Mouse (Mus musculus): Measurements from ENCODE around the gene Fam169b. TPM values are rescaled to one million over a fixed set of nuclear protein-coding genes. Genes with fewer than 3 reads are reported as not detected.

Fam169b gene
- polyA plus RNA-seq, 1 experiment from 2014 or later, result 0.14 TPM

DNA sequence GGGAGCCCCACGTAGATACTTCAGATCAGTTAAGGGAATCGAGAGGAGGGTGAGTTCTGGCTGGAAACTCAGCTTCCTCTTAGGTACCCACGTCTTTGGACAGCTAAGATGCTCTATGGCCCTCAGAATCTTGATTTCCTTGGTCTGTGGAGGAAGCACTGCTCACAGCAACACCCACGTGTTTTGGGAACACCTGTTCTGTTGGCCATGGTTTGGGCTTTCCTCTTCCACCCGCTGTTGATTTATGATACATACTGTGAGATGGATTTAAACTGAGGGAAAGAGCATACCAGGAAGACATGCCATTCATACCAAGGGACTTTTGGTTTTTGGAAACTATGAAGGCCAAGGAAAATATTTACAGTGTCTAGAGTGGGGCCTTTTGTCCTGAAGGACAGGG, 38.8 kb downstream of the Fam169b start:
- no peak overlapping the region for H3K9ac ChIP-seq (replicated peaks)
- WGBS, result 83% methylated on average over 5 of the region's 5 CpGs
- H3K4me2 ChIP-seq, result no peak overlapping the region
- H3K4me3 ChIP-seq (replicated peaks), result no peak overlapping the region
- no peak overlapping the region for H3K27ac ChIP-seq (replicated peaks)
- no peaks in the 10 kb centered on the region for H3K9me3 ChIP-seq (replicated peaks)
- no peaks in the 10 kb centered on the region for H3K27me3 ChIP-seq (replicated peaks)
- H3K4me1 ChIP-seq, result no peaks in the 10 kb centered on the region
- no peaks in the 10 kb centered on the region for H3K36me3 ChIP-seq
- no peak for ATAC-seq (ENCODE audit: low FRiP score)

DNA sequence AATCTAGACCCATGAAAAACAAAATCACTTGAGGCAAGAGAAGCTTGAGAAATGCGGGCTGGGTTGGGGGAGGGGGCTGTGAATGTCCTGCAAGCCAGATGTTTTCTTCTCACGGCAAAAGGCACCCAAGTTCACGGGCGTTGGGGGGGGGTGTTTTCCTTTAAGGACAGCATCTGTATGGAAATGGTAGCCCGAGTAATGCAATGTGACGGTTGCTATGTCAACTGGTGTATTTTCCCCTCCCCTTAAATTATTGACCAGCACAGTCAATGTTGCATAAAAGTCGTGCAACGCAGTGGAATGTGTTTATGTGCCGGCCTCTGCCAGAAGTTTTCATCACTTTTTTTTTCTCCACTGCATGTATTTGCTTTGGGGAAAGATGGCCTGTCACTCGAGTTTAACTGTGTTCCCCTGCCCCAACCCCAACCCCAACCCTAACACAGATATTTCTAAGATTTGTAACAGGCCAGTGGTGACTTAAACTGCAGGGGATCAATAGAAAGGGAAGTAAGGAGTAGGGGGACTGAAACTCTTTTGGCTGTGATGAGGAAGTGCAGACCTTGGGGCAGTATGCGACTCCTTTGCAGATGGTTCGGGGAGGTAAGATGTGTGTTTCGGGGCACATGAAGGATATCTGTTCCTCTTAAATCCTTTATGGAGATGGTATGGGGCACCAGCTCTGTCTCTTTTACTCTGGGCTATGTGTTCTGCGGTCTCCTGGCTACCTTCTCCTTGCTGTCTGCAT, 39.6 kb downstream of the Fam169b start:
- WGBS, result 73% methylated on average over 14 of the region's 14 CpGs

DNA sequence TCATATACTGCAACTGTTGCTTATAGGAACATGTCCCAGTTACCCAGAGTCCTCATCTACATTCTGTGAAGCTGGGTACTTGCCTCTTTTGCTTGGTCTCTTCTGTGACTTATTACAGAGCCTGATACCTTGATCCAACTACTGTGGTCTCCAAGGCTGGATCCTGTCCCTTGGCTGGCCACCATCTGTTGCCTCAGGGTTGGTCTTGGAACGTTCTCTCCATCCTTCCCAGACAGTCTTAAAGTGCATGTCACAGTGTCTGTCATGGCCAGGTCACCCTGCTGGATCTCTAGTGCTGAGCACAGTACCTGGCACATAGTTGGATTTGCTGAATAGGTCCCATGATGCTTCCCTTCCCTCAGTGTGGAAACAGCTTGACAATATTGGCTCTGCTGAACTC, 40.6 kb downstream of the Fam169b start:
- no peaks in the 10 kb centered on the region for H3K27me3 ChIP-seq (replicated peaks)
- H3K9ac ChIP-seq (replicated peaks), result no peak overlapping the region
- no peak overlapping the region for H3K27ac ChIP-seq (replicated peaks)
- no peak for ATAC-seq (ENCODE audit: low FRiP score)
- no peaks in the 10 kb centered on the region for H3K4me1 ChIP-seq
- H3K4me3 ChIP-seq (replicated peaks), result no peak overlapping the region
- H3K36me3 ChIP-seq, result no peaks in the 10 kb centered on the region
- WGBS, result 91% methylated on average over 1 of the region's 1 CpGs
- no peaks in the 10 kb centered on the region for H3K9me3 ChIP-seq (replicated peaks)
- H3K4me2 ChIP-seq, result no peak overlapping the region

More for the DNA sequence above, 39.6 kb downstream of the Fam169b start:
- ATAC-seq (ENCODE audit: low FRiP score), result no peak
- Histone ChIP-seq H3K9ac (replicated peaks) (no peak overlapping the region), H3K4me2 (no peak overlapping the region), H3K4me1 (no peaks in the 10 kb centered on the region), H3K27me3 (replicated peaks) (no peaks in the 10 kb centered on the region), H3K36me3 (no peaks in the 10 kb centered on the region), H3K9me3 (replicated peaks) (no peaks in the 10 kb centered on the region), H3K27ac (replicated peaks) (no peak overlapping the region), H3K4me3 (replicated peaks) (no peak overlapping the region)

DNA sequence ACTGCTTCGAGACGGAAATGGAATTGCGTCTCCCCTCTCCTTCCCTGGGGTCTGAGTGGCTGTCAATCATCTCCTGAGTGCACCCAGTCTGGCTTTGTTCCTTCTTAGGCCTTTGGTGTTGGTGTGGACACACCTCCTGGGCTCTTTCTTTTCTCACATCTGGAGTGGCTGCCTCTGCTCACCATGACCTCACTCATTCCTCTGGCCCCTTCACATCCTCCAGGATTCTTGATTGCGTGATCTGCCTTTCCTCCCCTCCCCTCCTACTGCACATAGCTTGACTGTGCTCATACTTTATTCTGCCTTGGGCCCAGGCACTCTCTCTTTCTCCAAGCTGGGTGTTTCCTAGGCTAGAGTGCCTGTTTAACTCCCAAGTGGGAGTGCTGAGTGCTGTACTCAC, 41.4 kb downstream of the Fam169b start:
- no peak overlapping the region for H3K4me2 ChIP-seq
- no peak overlapping the region for H3K9ac ChIP-seq (replicated peaks)
- no peak for ATAC-seq (ENCODE audit: low FRiP score)
- 83% methylated on average over 4 of the region's 4 CpGs for WGBS
- no peak overlapping the region for H3K27ac ChIP-seq (replicated peaks)
- H3K27me3 ChIP-seq (replicated peaks), result no peaks in the 10 kb centered on the region
- no peaks in the 10 kb centered on the region for H3K9me3 ChIP-seq (replicated peaks)
- H3K36me3 ChIP-seq, result no peaks in the 10 kb centered on the region
- H3K4me1 ChIP-seq, result 0 out of 2 replicates have a peak, but pooled peaks cover 4% of the 10 kb centered on the region
- no peak overlapping the region for H3K4me3 ChIP-seq (replicated peaks)

DNA sequence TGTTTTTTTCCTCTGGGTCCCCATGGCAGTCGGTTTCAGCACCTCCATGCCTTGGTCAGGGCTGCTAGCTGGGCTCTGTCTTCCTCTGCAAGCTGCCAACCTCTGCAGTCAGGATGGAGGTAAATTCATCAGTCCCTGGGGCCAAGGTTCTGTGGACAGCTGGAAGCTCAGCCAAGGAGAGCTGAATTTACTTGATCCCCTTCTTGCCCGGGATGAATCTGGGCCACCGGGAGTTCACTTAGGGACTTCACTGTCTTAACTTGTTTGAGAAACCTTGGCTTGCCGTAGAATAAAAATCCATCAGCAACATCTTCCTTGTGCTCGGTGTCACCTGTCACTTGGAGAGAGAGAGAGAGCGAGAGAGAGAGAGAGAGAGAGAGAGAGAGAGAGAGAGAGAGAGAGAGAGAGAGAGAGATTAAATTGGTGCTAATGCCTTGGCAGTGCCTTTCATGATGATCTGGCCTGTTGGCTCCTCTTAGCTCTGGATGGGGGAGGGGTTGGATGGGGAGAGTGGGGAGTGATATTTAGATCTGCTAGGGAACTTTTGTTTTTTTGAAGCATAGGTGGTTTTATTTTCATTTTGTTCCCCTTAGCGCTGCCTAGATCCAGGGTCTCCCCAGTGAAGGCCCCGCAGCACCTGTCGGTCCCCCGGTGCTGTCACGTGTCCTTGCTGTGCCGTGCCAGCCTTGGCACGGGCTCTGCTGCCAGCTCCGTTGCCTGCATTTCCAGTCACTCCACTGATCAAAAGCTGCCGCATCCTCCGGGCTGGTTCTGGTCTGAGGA, 44.6 kb downstream of the Fam169b start:
- H3K27me3 ChIP-seq (replicated peaks), result no peaks in the 10 kb centered on the region
- WGBS, result 90% methylated on average over 16 of the region's 16 CpGs
- H3K4me3 ChIP-seq (replicated peaks), result no peak overlapping the region
- H3K36me3 ChIP-seq, result no peaks in the 10 kb centered on the region
- 0 out of 2 replicates have a peak, but pooled peaks cover 8% of the 10 kb centered on the region for H3K4me1 ChIP-seq
- ATAC-seq (ENCODE audit: low FRiP score), result no peak
- H3K4me2 ChIP-seq, result no peak overlapping the region
- H3K9ac ChIP-seq (replicated peaks), result no peak overlapping the region
- no peaks in the 10 kb centered on the region for H3K9me3 ChIP-seq (replicated peaks)
- no peak overlapping the region for H3K27ac ChIP-seq (replicated peaks)

DNA sequence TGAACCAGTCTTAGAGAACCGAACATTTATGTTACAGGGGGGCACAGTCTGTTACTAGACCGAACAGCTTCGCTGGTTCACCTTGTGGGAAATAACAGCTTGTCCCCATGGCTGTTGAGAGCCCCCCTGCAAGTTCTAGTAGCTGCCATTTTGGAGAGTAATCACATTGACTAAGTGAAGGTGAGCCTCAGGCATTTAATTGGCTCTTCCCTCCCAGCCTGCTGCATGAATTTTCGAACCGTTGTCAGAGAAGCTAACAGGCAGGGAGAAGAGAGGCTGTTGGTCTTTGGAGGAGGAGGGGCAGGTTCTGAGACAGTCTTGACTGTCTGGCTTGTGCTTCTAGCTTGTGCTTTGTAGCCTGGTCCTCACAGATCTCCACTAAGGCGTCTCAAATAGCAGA, 45.3 kb downstream of the Fam169b start:
- Histone ChIP-seq H3K4me1 (0 out of 2 replicates have a peak, but pooled peaks cover 8% of the 10 kb centered on the region), H3K9ac (replicated peaks) (no peak overlapping the region), H3K27ac (replicated peaks) (no peak overlapping the region), H3K27me3 (replicated peaks) (no peaks in the 10 kb centered on the region), H3K4me2 (no peak overlapping the region), H3K4me3 (replicated peaks) (no peak overlapping the region), H3K36me3 (no peaks in the 10 kb centered on the region), H3K9me3 (replicated peaks) (no peaks in the 10 kb centered on the region)
- WGBS, result 65% methylated on average over 6 of the region's 6 CpGs
- no peak for ATAC-seq (ENCODE audit: low FRiP score)

DNA sequence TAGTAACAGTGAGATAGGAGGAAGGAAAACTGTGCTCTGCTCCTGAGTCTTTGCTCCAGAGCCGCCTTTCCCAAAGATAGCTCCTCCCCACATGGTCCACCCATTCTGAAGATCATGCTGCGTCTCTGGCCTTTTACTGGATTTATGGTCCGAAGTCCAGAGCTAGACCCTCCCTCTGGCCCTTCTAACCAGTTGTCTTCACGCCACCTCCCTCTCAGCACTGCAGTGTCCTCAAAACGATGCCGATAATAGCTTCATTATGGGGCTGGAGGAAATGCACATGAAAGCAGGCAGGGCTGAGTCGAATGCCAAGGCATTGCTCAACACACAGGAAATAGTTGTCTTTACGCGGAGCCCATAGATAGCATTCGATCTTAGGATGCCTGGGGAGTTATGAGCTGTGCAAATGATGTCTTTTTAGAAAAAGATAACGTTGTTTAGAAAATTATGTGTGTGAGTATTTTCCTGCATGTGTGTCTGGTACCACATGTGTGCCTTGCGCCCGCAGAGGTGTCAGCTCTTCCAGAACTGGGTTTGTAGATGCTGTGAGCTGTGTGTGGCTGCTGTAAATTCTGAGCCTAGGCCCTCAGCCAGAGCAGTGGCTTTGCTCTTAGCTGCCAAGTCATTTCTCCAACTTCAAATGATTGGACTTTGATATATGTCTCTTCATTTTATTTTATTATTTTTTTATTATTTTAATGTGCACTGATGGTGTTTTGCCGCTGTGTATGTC, 46.6 kb downstream of the Fam169b start:
- ATAC-seq (ENCODE audit: low FRiP score), result no peak
- H3K36me3 ChIP-seq, result no peaks in the 10 kb centered on the region
- no peak overlapping the region for H3K4me2 ChIP-seq
- no peaks in the 10 kb centered on the region for H3K9me3 ChIP-seq (replicated peaks)
- 0 out of 2 replicates have a peak, but pooled peaks cover 8% of the 10 kb centered on the region for H3K4me1 ChIP-seq
- H3K4me3 ChIP-seq (replicated peaks), result no peak overlapping the region
- H3K9ac ChIP-seq (replicated peaks), result no peak overlapping the region
- 62% methylated on average over 14 of the region's 14 CpGs for WGBS
- H3K27me3 ChIP-seq (replicated peaks), result no peaks in the 10 kb centered on the region
- no peak overlapping the region for H3K27ac ChIP-seq (replicated peaks)

DNA sequence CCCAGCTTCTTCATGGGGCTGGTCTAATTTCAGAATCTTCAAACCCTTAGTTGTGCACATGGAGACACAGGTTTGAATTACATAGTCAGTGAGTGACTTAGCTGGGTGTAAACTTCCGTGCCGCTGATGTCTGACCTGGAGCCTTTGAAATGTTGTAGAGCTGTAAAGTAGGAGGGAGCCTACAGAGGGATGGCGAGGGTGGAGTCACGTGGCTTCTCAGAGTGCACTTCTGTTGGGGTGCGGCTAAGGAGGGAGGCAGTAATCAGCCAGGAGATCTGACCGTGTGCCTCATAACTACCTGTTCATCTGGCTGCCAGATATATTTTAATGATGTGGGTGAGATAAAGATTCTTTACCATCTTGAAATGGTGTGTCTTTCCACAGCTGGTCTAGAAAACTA, 49.4 kb downstream of the Fam169b start:
- 0 out of 2 replicates have a peak, but pooled peaks cover 8% of the 10 kb centered on the region for H3K4me1 ChIP-seq
- no peaks in the 10 kb centered on the region for H3K9me3 ChIP-seq (replicated peaks)
- no peak overlapping the region for H3K4me2 ChIP-seq
- H3K36me3 ChIP-seq, result no peaks in the 10 kb centered on the region
- no peak overlapping the region for H3K27ac ChIP-seq (replicated peaks)
- H3K9ac ChIP-seq (replicated peaks), result no peak overlapping the region
- WGBS, result 67% methylated on average over 6 of the region's 6 CpGs
- H3K4me3 ChIP-seq (replicated peaks), result no peak overlapping the region
- no peak for ATAC-seq (ENCODE audit: low FRiP score)
- no peaks in the 10 kb centered on the region for H3K27me3 ChIP-seq (replicated peaks)

DNA sequence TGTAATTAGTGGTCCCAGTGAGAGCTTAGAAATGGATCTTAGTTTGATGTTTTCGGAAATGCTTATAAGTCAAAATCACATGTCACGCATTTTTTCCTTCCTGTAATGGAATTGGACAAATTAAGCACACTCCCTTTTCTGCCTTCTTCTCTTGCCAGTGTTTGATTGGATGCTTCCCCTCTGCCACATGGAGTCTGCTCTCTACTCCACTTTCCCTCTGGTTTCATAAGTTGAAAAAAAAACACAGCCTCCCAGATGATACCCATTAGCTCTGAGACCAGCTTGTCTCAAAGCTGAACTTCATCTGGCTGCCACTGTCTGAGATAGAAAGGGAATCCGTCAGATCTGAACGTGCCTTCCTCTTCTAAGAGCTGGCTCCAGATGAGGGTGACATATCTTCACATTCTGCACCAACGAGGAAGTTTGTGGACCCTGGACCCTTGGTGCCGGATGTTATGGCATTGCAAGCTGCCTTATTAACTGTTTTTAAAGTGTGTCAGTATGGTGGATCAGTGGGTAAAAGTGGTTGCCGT, 52.6 kb downstream of the Fam169b start:
- H3K4me2 ChIP-seq, result no peak overlapping the region
- 85% methylated on average over 7 of the region's 7 CpGs for WGBS
- H3K9me3 ChIP-seq (replicated peaks), result no peaks in the 10 kb centered on the region
- ATAC-seq (ENCODE audit: low FRiP score), result no peak
- H3K27ac ChIP-seq (replicated peaks), result no peak overlapping the region
- no peak overlapping the region for H3K9ac ChIP-seq (replicated peaks)
- H3K4me1 ChIP-seq, result no peaks in the 10 kb centered on the region
- H3K4me3 ChIP-seq (replicated peaks), result no peak overlapping the region
- H3K36me3 ChIP-seq, result no peaks in the 10 kb centered on the region
- H3K27me3 ChIP-seq (replicated peaks), result no peaks in the 10 kb centered on the region

DNA sequence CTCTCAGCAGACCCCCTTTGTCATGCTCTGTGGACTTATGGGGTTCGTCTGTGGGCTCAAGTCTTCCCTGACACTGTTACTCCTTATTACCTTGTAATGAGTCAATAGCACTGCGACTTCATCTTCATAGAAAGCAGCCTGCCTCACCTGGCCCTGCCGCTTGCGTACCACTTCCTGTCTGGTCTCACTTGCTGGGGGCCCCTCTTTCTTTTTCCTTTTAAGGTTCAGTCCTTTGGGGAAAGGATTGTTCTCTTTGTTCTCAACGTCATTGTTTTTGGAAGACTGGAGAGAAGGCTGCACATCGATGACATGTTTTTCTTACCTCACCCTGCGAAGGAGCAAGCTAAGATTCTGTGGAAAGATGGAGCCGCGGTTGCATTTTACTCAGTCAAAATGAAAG, 55.4 kb downstream of the Fam169b start:
- no peak overlapping the region for H3K4me3 ChIP-seq (replicated peaks)
- no peak overlapping the region for H3K9ac ChIP-seq (replicated peaks)
- no peak for ATAC-seq (ENCODE audit: low FRiP score)
- H3K4me2 ChIP-seq, result no peak overlapping the region
- H3K9me3 ChIP-seq (replicated peaks), result no peaks in the 10 kb centered on the region
- H3K27ac ChIP-seq (replicated peaks), result no peak overlapping the region
- H3K27me3 ChIP-seq (replicated peaks), result no peaks in the 10 kb centered on the region
- H3K4me1 ChIP-seq, result no peaks in the 10 kb centered on the region
- H3K36me3 ChIP-seq, result no peaks in the 10 kb centered on the region
- WGBS, result 81% methylated on average over 9 of the region's 9 CpGs

DNA sequence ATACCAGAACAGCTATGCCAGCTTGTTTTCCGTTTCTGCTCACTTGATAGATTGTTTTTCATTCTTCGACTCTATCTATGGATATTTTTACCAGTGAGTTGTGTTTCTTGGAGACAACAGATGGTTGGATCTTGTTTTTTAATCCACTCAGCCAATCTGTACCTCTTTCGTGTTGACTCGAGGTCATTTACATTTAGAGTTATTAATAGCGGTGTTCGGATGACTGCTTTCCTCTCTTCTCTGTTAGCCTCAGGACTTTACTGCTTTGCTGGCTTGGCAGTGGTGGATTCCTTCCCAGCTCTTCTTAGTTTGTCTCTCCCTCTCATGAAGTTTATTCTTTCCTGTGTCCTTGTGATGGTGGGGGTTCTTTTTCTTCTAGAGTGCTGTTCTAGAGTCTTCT, 59.2 kb downstream of the Fam169b start:
- no peak overlapping the region for H3K4me3 ChIP-seq (replicated peaks)

More for the DNA sequence above, 59.2 kb downstream of the Fam169b start:
- no peak overlapping the region for H3K27ac ChIP-seq (replicated peaks)
- 88% methylated on average over 6 of the region's 6 CpGs for WGBS
- no peaks in the 10 kb centered on the region for H3K4me1 ChIP-seq
- no peaks in the 10 kb centered on the region for H3K36me3 ChIP-seq
- no peak for ATAC-seq (ENCODE audit: low FRiP score)
- H3K9ac ChIP-seq (replicated peaks), result no peak overlapping the region
- no peaks in the 10 kb centered on the region; the same call in 1 of the 2 replicates for H3K27me3 ChIP-seq (replicated peaks)
- H3K9me3 ChIP-seq (replicated peaks), result no peaks in the 10 kb centered on the region
- H3K4me2 ChIP-seq, result no peak overlapping the region

Measured in neural tube, embryonic 15.5 days (tissue).